Mouse (Mus musculus): ENCODE measurements at regions not wholly inside any gene's neighbourhood (a gene's known extent, or its start where the extent isn't known, plus 50 kb on each side); places are given as distances from the start of the nearest gene placed in this dataset.

GRCm38 (mm10) chr14:36819826-36820225, 148.8 kb downstream of the Ccser2 start:
- TF ChIP-seq POLR2A (IDR thresholded peaks at IDR 0.05; ENCODE audit: borderline replicate concordance, extremely low read depth, insufficient read depth, insufficient read length, poor library complexity, severe bottlenecking) (no peak), CTCF (IDR thresholded peaks at IDR 0.05; ENCODE audit: borderline replicate concordance, extremely low read depth, insufficient read depth, insufficient read length) (no peak)
- DNase-seq (ENCODE audit: low read depth) = peak; percentile 75

- DNase-seq (ENCODE audit: low read depth) = no peak
- TF ChIP-seq CTCF (IDR thresholded peaks at IDR 0.05; ENCODE audit: borderline replicate concordance, extremely low read depth, insufficient read depth, insufficient read length) = no peak
- no peak for TF ChIP-seq POLR2A (IDR thresholded peaks at IDR 0.05; ENCODE audit: borderline replicate concordance, extremely low read depth, insufficient read depth, insufficient read length, poor library complexity, severe bottlenecking)
Observed at GRCm38 (mm10) chr14:36802418-36802817, 166.2 kb downstream of the Ccser2 start.

- no peak for TF ChIP-seq POLR2A (IDR thresholded peaks at IDR 0.05; ENCODE audit: borderline replicate concordance, extremely low read depth, insufficient read depth, insufficient read length, poor library complexity, severe bottlenecking)
- no peak for TF ChIP-seq CTCF (IDR thresholded peaks at IDR 0.05; ENCODE audit: borderline replicate concordance, extremely low read depth, insufficient read depth, insufficient read length)
- no peak for DNase-seq (ENCODE audit: low read depth)
Observed at GRCm38 (mm10) chr14:36799820-36800219, 168.8 kb downstream of the Ccser2 start.

GRCm38 (mm10) chr14:36781882-36782281, 186.7 kb downstream of the Ccser2 start:
- TF ChIP-seq POLR2A (IDR thresholded peaks at IDR 0.05; ENCODE audit: borderline replicate concordance, extremely low read depth, insufficient read depth, insufficient read length, poor library complexity, severe bottlenecking) = no peak
- no peak for TF ChIP-seq CTCF (IDR thresholded peaks at IDR 0.05; ENCODE audit: borderline replicate concordance, extremely low read depth, insufficient read depth, insufficient read length)
- no peak for DNase-seq (ENCODE audit: low read depth)

GRCm38 (mm10) chr14:36778956-36779355, 189.6 kb downstream of the Ccser2 start:
- TF ChIP-seq POLR2A (IDR thresholded peaks at IDR 0.05; ENCODE audit: borderline replicate concordance, extremely low read depth, insufficient read depth, insufficient read length, poor library complexity, severe bottlenecking) (no peak), CTCF (IDR thresholded peaks at IDR 0.05; ENCODE audit: borderline replicate concordance, extremely low read depth, insufficient read depth, insufficient read length) (peak; percentile 60; the same call in 1 of the 2 replicates)
- DNase-seq (ENCODE audit: low read depth) = peak; percentile 79

- no peak for DNase-seq (ENCODE audit: low read depth)
- TF ChIP-seq POLR2A (IDR thresholded peaks at IDR 0.05; ENCODE audit: borderline replicate concordance, extremely low read depth, insufficient read depth, insufficient read length, poor library complexity, severe bottlenecking) = no peak
- no peak for TF ChIP-seq CTCF (IDR thresholded peaks at IDR 0.05; ENCODE audit: borderline replicate concordance, extremely low read depth, insufficient read depth, insufficient read length)
Observed at GRCm38 (mm10) chr14:36774349-36774748, 194.2 kb downstream of the Ccser2 start.

- no peak for DNase-seq (ENCODE audit: low read depth)
- no peak for TF ChIP-seq CTCF (IDR thresholded peaks at IDR 0.05; ENCODE audit: borderline replicate concordance, extremely low read depth, insufficient read depth, insufficient read length)
- no peak for TF ChIP-seq POLR2A (IDR thresholded peaks at IDR 0.05; ENCODE audit: borderline replicate concordance, extremely low read depth, insufficient read depth, insufficient read length, poor library complexity, severe bottlenecking)
Observed at GRCm38 (mm10) chr14:36764377-36764776, 204.2 kb downstream of the Ccser2 start.

- no peak for DNase-seq (ENCODE audit: low read depth)
- TF ChIP-seq CTCF (IDR thresholded peaks at IDR 0.05; ENCODE audit: borderline replicate concordance, extremely low read depth, insufficient read depth, insufficient read length) (no peak), POLR2A (IDR thresholded peaks at IDR 0.05; ENCODE audit: borderline replicate concordance, extremely low read depth, insufficient read depth, insufficient read length, poor library complexity, severe bottlenecking) (no peak)
Observed at GRCm38 (mm10) chr14:36756056-36756455, 212.5 kb downstream of the Ccser2 start.

GRCm38 (mm10) chr14:36748130-36748883, 220.3 kb downstream of the Ccser2 start:
- TF ChIP-seq POLR2A (IDR thresholded peaks at IDR 0.05; ENCODE audit: borderline replicate concordance, extremely low read depth, insufficient read depth, insufficient read length, poor library complexity, severe bottlenecking) = no peak
- DNase-seq (ENCODE audit: low read depth) = peak; percentile 79

- no peak for TF ChIP-seq POLR2A (IDR thresholded peaks at IDR 0.05; ENCODE audit: borderline replicate concordance, extremely low read depth, insufficient read depth, insufficient read length, poor library complexity, severe bottlenecking)
- DNase-seq (ENCODE audit: low read depth) = peak; percentile 26
Observed at GRCm38 (mm10) chr14:36731095-36731494, 237.5 kb downstream of the Ccser2 start.

GRCm38 (mm10) chr14:36726092-36726491, 242.5 kb downstream of the Ccser2 start:
- DNase-seq (ENCODE audit: low read depth) = no peak
- no peak for TF ChIP-seq CTCF (IDR thresholded peaks at IDR 0.05; ENCODE audit: borderline replicate concordance, extremely low read depth, insufficient read depth, insufficient read length)
- TF ChIP-seq POLR2A (IDR thresholded peaks at IDR 0.05; ENCODE audit: borderline replicate concordance, extremely low read depth, insufficient read depth, insufficient read length, poor library complexity, severe bottlenecking) = no peak

GRCm38 (mm10) chr14:36715684-36716083, 252.9 kb downstream of the Ccser2 start:
- DNase-seq (ENCODE audit: low read depth) = no peak
- TF ChIP-seq POLR2A (IDR thresholded peaks at IDR 0.05; ENCODE audit: borderline replicate concordance, extremely low read depth, insufficient read depth, insufficient read length, poor library complexity, severe bottlenecking) = no peak
- no peak for TF ChIP-seq CTCF (IDR thresholded peaks at IDR 0.05; ENCODE audit: borderline replicate concordance, extremely low read depth, insufficient read depth, insufficient read length)

All from brain, embryonic 14.5 days (tissue).